In genomic region chr10:13827150-13827549, GRCm38 (mm10) we compare ENCODE assay signal across 20 mouse cellular contexts. TPM values are rescaled to one million over a fixed set of nuclear protein-coding genes. Genes with fewer than 3 reads are reported as not detected.
DNase-seq lines count a peak whose midpoint lies in the region; ATAC-seq lines count a peak whose summit lies in the region.
"Had no signal": no experiment of that assay in that cellular context is flagged by ENCODE, and none has a peak within 500 bp of the region (broad histone marks: within the 10 kb centered on the region; RNA-seq: fewer than 3 reads in every experiment).

No protein-coding gene starts in this region.

- WGBS in midbrain, embryonic 11.5 days = 96% methylated on average over 8 of the region's 8 CpGs
- 97% methylated on average over 8 of the region's 8 CpGs for WGBS in midbrain, embryonic 10.5 days

- H3K9me3 ChIP-seq in midbrain, embryonic 11.5 days (ENCODE audit: control insufficient read depth, low read length) = no peaks in the 10 kb centered on the region
- H3K9me3 ChIP-seq in midbrain, embryonic 10.5 days (replicated peaks) = no peaks in the 10 kb centered on the region
- H3K9me3 ChIP-seq: embryonic facial prominence, embryonic 13.5 days; embryonic facial prominence, embryonic 15.5 days; forebrain, embryonic 10.5 days; forebrain, embryonic 12.5 days had no signal

- ATAC-seq in midbrain, embryonic 11.5 days (ENCODE audit: low FRiP score) = no peak
- peak; percentile 56 for ATAC-seq in CD4-positive, CD25-positive, alpha-beta regulatory T cell, adult 4 months
- ATAC-seq: forebrain, embryonic 14.5 days; forebrain, embryonic 16.5 days had no signal

- H3K9ac ChIP-seq in midbrain, embryonic 11.5 days (ENCODE audit: low read length) = no peak overlapping the region
- H3K9ac ChIP-seq: embryonic facial prominence, embryonic 13.5 days; embryonic facial prominence, embryonic 15.5 days; forebrain, embryonic 12.5 days had no signal

- no peak overlapping the region for H3K4me2 ChIP-seq in midbrain, embryonic 11.5 days
- H3K4me2 ChIP-seq: embryonic facial prominence, embryonic 13.5 days; embryonic facial prominence, embryonic 15.5 days; forebrain, embryonic 12.5 days had no signal

- peak; percentile 49 for DNase-seq in midbrain, embryonic 11.5 days (ENCODE audit: low spot score, missing footprints)
- no peak for DNase-seq in midbrain, embryonic 10.5 days (ENCODE audit: low spot score)
- DNase-seq in right cerebral cortex, postnatal 25 days = no peak
- DNase-seq in urinary bladder, postnatal 36 days (ENCODE audit: low spot score in 2 of 2) = no peak
- DNase-seq: adrenal gland, adult 2 months; adrenal gland, postnatal 10 days; adrenal gland, postnatal 25 days; cerebellum, adult 11 months; cerebellum, adult 8-10 months; cerebellum, adult 9-11 months; cerebellum, postnatal 14 days; embryo, embryonic 11 days had no signal

- H3K27me3 ChIP-seq in midbrain, embryonic 11.5 days (ENCODE audit: control insufficient read depth, insufficient read depth, low read length) = no peaks in the 10 kb centered on the region
- no peaks in the 10 kb centered on the region for H3K27me3 ChIP-seq in midbrain, embryonic 10.5 days (ENCODE audit: low read depth, poor library complexity, severe bottlenecking)
- H3K27me3 ChIP-seq: embryonic facial prominence, embryonic 13.5 days; embryonic facial prominence, embryonic 15.5 days; forebrain, embryonic 12.5 days had no signal

- no peak overlapping the region for H3K27ac ChIP-seq in midbrain, embryonic 11.5 days (ENCODE audit: low read depth, low read length)
- H3K27ac ChIP-seq in midbrain, embryonic 10.5 days (replicated peaks) = no peak overlapping the region
- H3K27ac ChIP-seq: embryonic facial prominence, embryonic 13.5 days; embryonic facial prominence, embryonic 15.5 days; forebrain, embryonic 10.5 days; forebrain, embryonic 12.5 days had no signal

- H3K4me1 ChIP-seq in midbrain, embryonic 11.5 days (ENCODE audit: control insufficient read depth, insufficient read depth, low read length) = no peaks in the 10 kb centered on the region
- no peaks in the 10 kb centered on the region for H3K4me1 ChIP-seq in midbrain, embryonic 10.5 days
- H3K4me1 ChIP-seq: embryonic facial prominence, embryonic 15.5 days; forebrain, embryonic 10.5 days; forebrain, embryonic 12.5 days had no signal

- no peaks in the 10 kb centered on the region for H3K36me3 ChIP-seq in midbrain, embryonic 11.5 days (ENCODE audit: control insufficient read depth, insufficient read depth, low read length)
- no peaks in the 10 kb centered on the region for H3K36me3 ChIP-seq in midbrain, embryonic 10.5 days
- H3K36me3 ChIP-seq: forebrain, embryonic 12.5 days had no signal

- H3K4me3 ChIP-seq in midbrain, embryonic 11.5 days (ENCODE audit: low read depth, low read length) = no peak overlapping the region
- H3K4me3 ChIP-seq in midbrain, embryonic 10.5 days = no peak overlapping the region
- H3K4me3 ChIP-seq: embryonic facial prominence, embryonic 13.5 days; embryonic facial prominence, embryonic 15.5 days; erythroblast, embryonic 14.5 days; forebrain, embryonic 10.5 days; forebrain, embryonic 12.5 days had no signal

RNA-seq across cellular contexts. Expression of gene Aig1, which starts 41.6 kb away (rescaled TPM):
- 27.4 and 28.2 TPM in 2 replicates for polyA plus RNA-seq in midbrain, embryonic 11.5 days (2014; fragmentation: Nextera tagmentation; extraction: Ambion mirVana)
- 24.2 and 24.3 TPM in 2 replicates for polyA plus RNA-seq in midbrain, embryonic 10.5 days (2016; fragmentation: Nextera tagmentation; extraction: Ambion mirVana)
- 10 to 100 TPM; 24.0 to 28.3 TPM for polyA plus RNA-seq in CD4-positive, CD25-positive, alpha-beta regulatory T cell, adult 4 months (2017; shearing (Covaris generic))
